Mouse (Mus musculus): Measurements from ENCODE around the gene Zfp282. TPM values are rescaled to one million over a fixed set of nuclear protein-coding genes. Genes with fewer than 3 reads are reported as not detected.

Gene Zfp282
- total RNA-seq, 2 experiments from 2014 or later: 12.0 to 13.8 TPM

Other genes starting within 250 kb of the Zfp282 start
- 10 to 100 TPM; 84.9 to 93.6 TPM for gene Pdia4, start 63.8 kb upstream of the Zfp282 start, total RNA-seq (2021)
- gene Zfp786, start 46.3 kb upstream of the Zfp282 start, total RNA-seq (2021): 1 to 10 TPM in 1 of 2 experiments, under 1 TPM in 1; 0.66 to 2.0 TPM
- 10 to 100 TPM in 1 of 2 experiments, 1 to 10 TPM in 1; 6.7 to 11.8 TPM for gene Zfp398, start 41.5 kb upstream of the Zfp282 start, total RNA-seq (2021)
- 10 to 100 TPM; 14.0 to 17.7 TPM for gene Zfp212, start 43.3 kb downstream of the Zfp282 start, total RNA-seq (2021)
- gene Zfp956, start 76.2 kb downstream of the Zfp282 start, total RNA-seq (2021): 10 to 100 TPM in 1 of 2 experiments, 1 to 10 TPM in 1; 6.5 to 10.3 TPM
- 10 to 100 TPM; 25.2 to 33.8 TPM for gene Zfp777, start 171.7 kb downstream of the Zfp282 start, total RNA-seq (2021)
- gene Zfp746, start 209.4 kb downstream of the Zfp282 start, total RNA-seq (2021): 10 to 100 TPM; 22.6 to 26.4 TPM

Measured in adrenal gland, postnatal 10 days (tissue).